Mouse (Mus musculus) cerebellum, adult 2 months (tissue): ENCODE results near the gene Usp48. TPM values are rescaled to one million over a fixed set of nuclear protein-coding genes. Genes with fewer than 3 reads are reported as not detected.

Experiments
- DNase-seq, 2 experiments: peaks; one replicate each; pipeline ENCODE4 v3.0.0; 2021
- H3K27ac ChIP-seq: fragments of 200-500 bp; 2 replicates; pipeline ENCODE4 v1.5.1; 2012; ENCODE audit warnings: low read length, control low read depth, inconsistent platforms; ENCODE audit not compliant: insufficient read depth
- H3K27me3 ChIP-seq: fragments of 200-500 bp; 2 replicates; pipeline ENCODE4 v1.6.1; 2012; ENCODE audit warnings: inconsistent platforms, mild to moderate bottlenecking, low read length, moderate library complexity; ENCODE audit not compliant: control insufficient read depth, insufficient read depth
- H3K4me1 ChIP-seq: fragments of 200-500 bp; 2 replicates; pipeline ENCODE4 v1.6.1; 2011; ENCODE audit warnings: low read length; ENCODE audit not compliant: control insufficient read depth, insufficient read depth
- H3K4me3 ChIP-seq: fragments of 200-500 bp; replicated peaks from 2 replicates; pipeline ENCODE3; 2011; ENCODE audit warnings: mild to moderate bottlenecking, low read depth, low read length, control low read depth; ENCODE audit not compliant: insufficient read depth
- CTCF ChIP-seq: fragments of 200-500 bp; IDR thresholded peaks from 2 replicates; pipeline ENCODE4 v1.5.1; 2011; ENCODE audit warnings: low read depth, mild to moderate bottlenecking, control low read depth, low read length, moderate library complexity, borderline replicate concordance; ENCODE audit not compliant: insufficient read depth
- POLR2A ChIP-seq: fragments of 200-500 bp; IDR thresholded peaks from 2 replicates; pipeline ENCODE4 v1.6.1; 2011; ENCODE audit warnings: low read length, control low read depth, borderline replicate concordance; ENCODE audit not compliant: insufficient read depth
- WGBS: fragments of 180-500 bp; shearing (Covaris S2); methylation state at CpG from one replicate; pipeline ENCODE4 v1.1.7; 2018; 5-methylcytosine and 5-hydroxymethylcytosine counted together
- polyA plus RNA-seq: library from polyadenylated mRNA; depleted of rRNA; stranded (reverse); fragments of >200 nt; gene quantifications from 2 replicates; pipeline ENCODE4 v1.2.3, GENCODE M21; 2012

Usp48 gene
- polyA plus RNA-seq, 1 experiment = 169 TPM

- Histone ChIP-seq H3K27me3 (no peaks in the 10 kb centered on the region), H3K4me1 (no peaks in the 10 kb centered on the region), H3K27ac (no peak overlapping the region), H3K4me3 (no peak overlapping the region)
- TF ChIP-seq CTCF (no peak), POLR2A (no peak)
- DNase-seq = no peak
- WGBS = 73% methylated on average over 2 of the region's 2 CpGs
These were observed 48.5 kb downstream of the Usp48 start for GRCm38 (mm10) chr4:137642101-137642500.

GRCm38 (mm10) chr4:137643459-137643858, 49.9 kb downstream of the Usp48 start:
- no peak for DNase-seq
- no peaks in the 10 kb centered on the region for H3K27me3 ChIP-seq
- H3K4me1 ChIP-seq = no peaks in the 10 kb centered on the region
- no peak overlapping the region for H3K4me3 ChIP-seq
- WGBS = 88% methylated on average over 2 of the region's 2 CpGs
- TF ChIP-seq POLR2A = no peak
- TF ChIP-seq CTCF = no peak
- no peak overlapping the region for H3K27ac ChIP-seq

GRCm38 (mm10) chr4:137646262-137646661, 52.7 kb downstream of the Usp48 start:
- no peak for DNase-seq
- TF ChIP-seq CTCF (no peak), POLR2A (no peak)
- Histone ChIP-seq H3K27ac (no peak overlapping the region), H3K4me1 (no peaks in the 10 kb centered on the region), H3K27me3 (no peaks in the 10 kb centered on the region), H3K4me3 (no peak overlapping the region)

GRCm38 (mm10) chr4:137647648-137648047, 54.1 kb downstream of the Usp48 start:
- no peaks in the 10 kb centered on the region for H3K27me3 ChIP-seq
- no peak overlapping the region for H3K27ac ChIP-seq
- WGBS = 61% methylated on average over 6 of the region's 6 CpGs
- no peaks in the 10 kb centered on the region for H3K4me1 ChIP-seq
- H3K4me3 ChIP-seq = no peak overlapping the region
- no peak for DNase-seq
- no peak for TF ChIP-seq CTCF
- TF ChIP-seq POLR2A = no peak

- no peak overlapping the region for H3K27ac ChIP-seq
- 83% methylated on average over 9 of the region's 9 CpGs for WGBS
- TF ChIP-seq CTCF (no peak), POLR2A (no peak)
- H3K27me3 ChIP-seq = no peaks in the 10 kb centered on the region
- DNase-seq = no peak
- H3K4me3 ChIP-seq = no peak overlapping the region
- no peaks in the 10 kb centered on the region for H3K4me1 ChIP-seq
These were observed 54.7 kb downstream of the Usp48 start for GRCm38 (mm10) chr4:137648230-137648629.

- whole genome bisulfite sequencing = 82% methylated on average over 5 of the region's 5 CpGs
- no peak for TF ChIP-seq POLR2A
- no peak for TF ChIP-seq CTCF
These were observed 57.4 kb downstream of the Usp48 start for GRCm38 (mm10) chr4:137650912-137651311.

GRCm38 (mm10) chr4:137652835-137653346, 59.3 kb downstream of the Usp48 start:
- WGBS = 97% methylated on average over 5 of the region's 5 CpGs
- H3K4me1 ChIP-seq = no peaks in the 10 kb centered on the region
- H3K4me3 ChIP-seq = no peak overlapping the region
- H3K27ac ChIP-seq = no peak overlapping the region
- no peaks in the 10 kb centered on the region for H3K27me3 ChIP-seq
- no peak for DNase-seq
- no peak for TF ChIP-seq POLR2A
- no peak for TF ChIP-seq CTCF

More at GRCm38 (mm10) chr4:137650912-137651311, 57.4 kb downstream of the Usp48 start:
- Histone ChIP-seq H3K27me3 (no peaks in the 10 kb centered on the region), H3K4me1 (no peaks in the 10 kb centered on the region), H3K27ac (no peak overlapping the region), H3K4me3 (no peak overlapping the region)
- DNase-seq = no peak

- peaks cover 4% of the 10 kb centered on the region for H3K4me1 ChIP-seq
- no peak overlapping the region for H3K27ac ChIP-seq
- 52% methylated on average over 18 of the region's 18 CpGs for WGBS
- DNase-seq = no peak
- H3K4me3 ChIP-seq = no peak overlapping the region
- no peak for TF ChIP-seq POLR2A
- TF ChIP-seq CTCF = no peak
- H3K27me3 ChIP-seq = no peaks in the 10 kb centered on the region
These were observed 61.9 kb downstream of the Usp48 start for GRCm38 (mm10) chr4:137655241-137656031.
